Mouse (Mus musculus) thymus, adult 2 months (tissue): ENCODE results near the gene 5830473C10Rik.

Experiments used
- CTCF ChIP-seq: fragments of 200-500 bp; IDR thresholded peaks from 2 replicates; pipeline ENCODE4 v1.5.1; 2012; ENCODE audit warnings: mild to moderate bottlenecking, control low read depth, low read length, moderate library complexity, borderline replicate concordance; ENCODE audit not compliant: control insufficient read depth, poor library complexity, insufficient read depth; ENCODE audit errors: extremely low read depth
- POLR2A ChIP-seq: fragments of 200-500 bp; IDR thresholded peaks from 2 replicates; pipeline ENCODE4 v1.6.1; 2012; ENCODE audit warnings: mild to moderate bottlenecking, low read length, control low read depth, moderate library complexity; ENCODE audit not compliant: control insufficient read depth, poor library complexity, insufficient read depth; ENCODE audit errors: extremely low read depth

- TF ChIP-seq CTCF (no peak), POLR2A (no peak)
These were observed 85.5 kb downstream of the 5830473C10Rik start for GRCm38 (mm10) chr5:90646398-90646797.
